Mouse (Mus musculus): ENCODE data around the gene Gm28047. TPM values are rescaled to one million over a fixed set of nuclear protein-coding genes. Genes with fewer than 3 reads are reported as not detected.
"Not testable (repeated sequence)": the region's sequence is repeated elsewhere in the genome, so short reads cannot be mapped to it uniquely, and the experiment has no call there.

Gm28047 gene
- polyA plus RNA-seq, 1 experiment from 2014 or later = not detected

DNA sequence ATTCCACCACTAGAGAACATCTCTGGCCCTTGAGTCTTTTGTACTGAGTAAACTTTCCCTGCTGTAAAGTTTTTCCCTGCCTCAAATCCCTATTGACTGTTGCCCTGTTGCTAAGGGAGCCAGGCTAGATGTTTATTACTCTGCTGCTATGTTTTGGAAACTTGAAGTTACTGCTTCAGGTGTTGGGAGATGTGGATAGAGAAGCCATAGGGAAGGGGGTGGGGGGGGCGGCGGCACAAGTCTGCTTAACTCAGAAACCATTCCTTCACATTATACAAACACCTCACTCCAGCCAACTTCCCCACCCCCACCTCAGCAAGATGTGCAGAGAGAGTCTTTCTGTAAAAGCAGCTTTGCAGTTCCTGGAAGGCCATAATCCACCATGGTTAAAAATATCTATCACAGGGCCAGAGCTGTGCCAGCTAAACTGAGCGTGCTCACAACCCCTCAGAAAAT is 33.1 kb upstream of the Gm28047 start:
- H3K4me2 ChIP-seq (replicated peaks) = no peak overlapping the region
- WGBS = 65% methylated on average over 3 of the region's 3 CpGs
- H3K27me3 ChIP-seq = no peaks in the 10 kb centered on the region
- H3K9me3 ChIP-seq (replicated peaks) = no peaks in the 10 kb centered on the region
- no peak for ATAC-seq (ENCODE audit: insufficient number of reproducible peaks, low FRiP score, low TSS enrichment, low read depth)
- H3K4me1 ChIP-seq = peaks cover 24% of the 10 kb centered on the region
- peak overlapping the region; percentile 93 for H3K27ac ChIP-seq (replicated peaks)
- H3K9ac ChIP-seq = no peak overlapping the region
- H3K36me3 ChIP-seq = peaks cover 23% of the 10 kb centered on the region
- H3K4me3 ChIP-seq (replicated peaks) = no peak overlapping the region

DNA sequence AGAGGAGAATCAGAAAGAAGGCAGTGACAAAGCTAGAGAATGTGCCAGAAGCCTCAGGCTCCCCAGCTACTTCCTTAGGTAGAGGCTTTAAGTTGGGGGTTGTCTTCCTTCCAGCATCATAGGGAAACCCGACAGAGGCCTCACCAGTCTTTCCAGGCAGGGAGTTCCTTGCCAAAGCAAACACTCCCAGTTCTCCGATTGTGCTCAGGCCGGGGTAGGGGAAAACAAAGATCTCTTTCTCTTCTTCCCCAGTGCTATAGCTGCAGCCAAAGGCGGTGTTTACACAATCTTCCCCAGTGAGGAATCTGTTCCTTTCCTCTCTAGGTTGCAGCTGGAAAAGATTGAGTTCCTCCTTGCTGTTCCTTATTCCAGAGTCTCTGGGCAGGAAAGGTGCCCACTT is 31.8 kb upstream of the Gm28047 start:
- Histone ChIP-seq H3K4me2 (replicated peaks) (no peak overlapping the region), H3K36me3 (peaks cover 12% of the 10 kb centered on the region), H3K27me3 (no peaks in the 10 kb centered on the region), H3K9ac (no peak overlapping the region), H3K4me3 (replicated peaks) (no peak overlapping the region), H3K27ac (replicated peaks) (peak overlapping the region; percentile 93), H3K9me3 (replicated peaks) (no peaks in the 10 kb centered on the region), H3K4me1 (peaks cover 24% of the 10 kb centered on the region)
- peak; percentile 89 for ATAC-seq (ENCODE audit: insufficient number of reproducible peaks, low FRiP score, low TSS enrichment, low read depth)
- 10% methylated on average over 4 of the region's 4 CpGs for WGBS

GRCm38 (mm10) chr15:102651928-102652660 is 27.2 kb upstream of the Gm28047 start:
- H3K9me3 ChIP-seq (replicated peaks); H3K4me3 ChIP-seq (replicated peaks); H3K36me3 ChIP-seq; H3K9ac ChIP-seq; H3K4me2 ChIP-seq (replicated peaks); H3K27ac ChIP-seq (replicated peaks); ATAC-seq (ENCODE audit: insufficient number of reproducible peaks, low FRiP score, low TSS enrichment, low read depth); H3K27me3 ChIP-seq: not testable (repeated sequence)
- peaks cover 13% of the 10 kb centered on the region for H3K4me1 ChIP-seq
- WGBS = 78% methylated on average over 9 of the region's 9 CpGs

DNA sequence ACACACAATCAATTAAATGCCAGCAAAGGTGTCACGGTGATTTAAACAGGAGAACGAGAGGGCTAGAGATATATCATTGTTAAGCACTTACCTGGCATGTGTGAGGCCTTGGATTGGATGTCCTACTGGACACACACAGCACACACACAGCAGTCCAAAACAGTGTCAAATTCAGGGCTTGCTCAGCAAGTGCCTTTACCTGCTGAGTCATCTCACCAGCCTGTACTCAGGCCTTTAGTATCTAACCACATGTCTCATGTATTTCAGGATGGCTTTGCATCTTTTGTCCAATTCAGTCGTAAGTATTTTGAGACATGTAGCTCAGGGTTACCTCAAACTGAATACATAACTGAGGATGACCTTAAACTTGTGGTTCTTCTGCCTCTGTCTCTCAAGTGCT is 26.2 kb upstream of the Gm28047 start:
- Histone ChIP-seq H3K9ac (no peak overlapping the region), H3K27me3 (no peaks in the 10 kb centered on the region), H3K27ac (replicated peaks) (no peak overlapping the region), H3K9me3 (replicated peaks) (no peaks in the 10 kb centered on the region), H3K4me3 (replicated peaks) (no peak overlapping the region), H3K4me1 (peaks cover 4% of the 10 kb centered on the region), H3K4me2 (replicated peaks) (no peak overlapping the region), H3K36me3 (no peaks in the 10 kb centered on the region)
- no peak for ATAC-seq (ENCODE audit: insufficient number of reproducible peaks, low FRiP score, low TSS enrichment, low read depth)
- 73% methylated on average over 3 of the region's 3 CpGs for WGBS

DNA sequence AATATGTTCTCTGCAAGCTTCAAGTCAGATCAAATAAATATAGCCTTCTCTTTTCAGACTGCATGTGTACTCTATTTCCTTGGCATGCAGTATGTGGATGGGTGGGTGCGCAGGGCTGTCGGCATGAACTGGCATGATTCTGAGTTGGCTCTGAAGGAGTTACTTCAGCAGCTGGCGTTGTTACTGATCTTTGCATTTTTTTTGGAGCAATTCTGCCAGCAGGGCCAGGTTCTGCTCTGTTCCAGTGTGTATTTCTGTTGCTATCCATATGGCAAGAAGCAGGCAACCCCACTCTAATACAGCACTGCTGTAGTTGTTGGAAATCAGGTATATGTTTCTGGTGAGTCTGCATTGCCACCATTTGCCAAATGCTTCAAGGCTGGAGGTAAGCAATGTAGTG is 10.9 kb upstream of the Gm28047 start:
- Histone ChIP-seq H3K4me1 (peaks cover 9% of the 10 kb centered on the region), H3K36me3 (no peaks in the 10 kb centered on the region), H3K9me3 (replicated peaks) (no peaks in the 10 kb centered on the region), H3K9ac (no peak overlapping the region), H3K27ac (replicated peaks) (peak overlapping the region; percentile 44), H3K4me3 (replicated peaks) (no peak overlapping the region), H3K27me3 (no peaks in the 10 kb centered on the region), H3K4me2 (replicated peaks) (no peak overlapping the region)
- WGBS = 48% methylated on average over 3 of the region's 3 CpGs
- ATAC-seq (ENCODE audit: insufficient number of reproducible peaks, low FRiP score, low TSS enrichment, low read depth) = 0 out of 2 replicates have a peak, but pooled peaks have one; percentile 43

- Histone ChIP-seq H3K4me2 (replicated peaks) (no peak overlapping the region), H3K27me3 (no peaks in the 10 kb centered on the region), H3K36me3 (no peaks in the 10 kb centered on the region), H3K4me3 (replicated peaks) (no peak overlapping the region), H3K27ac (replicated peaks) (no peak overlapping the region), H3K4me1 (peaks cover 9% of the 10 kb centered on the region), H3K9me3 (replicated peaks) (no peaks in the 10 kb centered on the region), H3K9ac (no peak overlapping the region)
- WGBS = 92% methylated on average over 8 of the region's 8 CpGs
- no peak for ATAC-seq (ENCODE audit: insufficient number of reproducible peaks, low FRiP score, low TSS enrichment, low read depth)
Observed at GRCm38 (mm10) chr15:102634684-102635083, 9.8 kb upstream of the Gm28047 start.

GRCm38 (mm10) chr15:102625687-102626055 is 804 bp upstream of the Gm28047 start:
- WGBS = under 1% methylated on average over 18 of the region's 18 CpGs
- peak; percentile 0; the same call in 1 of the 2 replicates for ATAC-seq (ENCODE audit: insufficient number of reproducible peaks, low FRiP score, low TSS enrichment, low read depth)

DNA sequence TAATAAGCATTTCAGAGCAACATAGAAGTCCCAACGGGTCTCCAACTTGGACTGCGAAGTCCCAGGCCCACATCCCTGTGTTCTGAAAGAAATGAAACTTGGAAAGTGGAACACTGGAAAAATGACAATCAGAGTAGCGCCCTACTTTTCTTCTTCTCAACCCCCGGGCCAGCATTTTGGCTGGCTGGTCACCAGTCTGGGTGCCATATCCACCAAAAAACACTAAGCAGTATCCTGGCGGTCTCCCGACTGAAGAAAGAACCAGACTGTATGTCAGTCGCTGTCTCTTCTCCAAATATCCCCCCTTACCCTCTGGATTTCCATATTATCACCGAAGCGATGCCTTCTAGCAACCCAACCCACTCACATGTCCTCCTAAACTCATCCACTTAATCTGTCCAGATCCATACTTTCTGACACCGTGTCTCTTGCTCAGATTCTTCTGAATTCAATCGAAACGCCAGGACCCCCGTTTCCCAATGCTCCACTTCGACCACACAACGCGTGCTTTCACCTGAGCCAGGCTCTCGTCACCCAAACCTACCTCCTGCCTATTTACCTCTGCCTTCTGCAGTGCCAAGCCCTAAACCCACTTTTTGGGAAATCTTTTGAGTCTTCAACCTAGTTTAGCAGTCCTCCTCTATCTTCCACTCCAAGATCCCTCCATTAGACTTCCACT is 437 bp downstream of the Gm28047 start:
- Histone ChIP-seq H3K4me1 (peaks cover 21% of the 10 kb centered on the region), H3K27ac (replicated peaks) (peak overlapping the region; percentile 100), H3K27me3 (no peaks in the 10 kb centered on the region), H3K4me3 (replicated peaks) (peak overlapping the region; percentile 78), H3K9me3 (replicated peaks) (no peaks in the 10 kb centered on the region), H3K9ac (peak overlapping the region; percentile 79), H3K36me3 (no peaks in the 10 kb centered on the region), H3K4me2 (replicated peaks) (peak overlapping the region; percentile 85)
- ATAC-seq (ENCODE audit: insufficient number of reproducible peaks, low FRiP score, low TSS enrichment, low read depth) = no peak
- 2% methylated on average over 17 of the region's 17 CpGs for WGBS

More at GRCm38 (mm10) chr15:102625687-102626055, 804 bp upstream of the Gm28047 start:
- H3K4me2 ChIP-seq (replicated peaks) = peak overlapping the region; percentile 85
- peaks cover 21% of the 10 kb centered on the region for H3K4me1 ChIP-seq
- H3K9ac ChIP-seq = peak overlapping the region; percentile 79
- no peaks in the 10 kb centered on the region for H3K9me3 ChIP-seq (replicated peaks)
- H3K36me3 ChIP-seq = no peaks in the 10 kb centered on the region
- H3K4me3 ChIP-seq (replicated peaks) = peak overlapping the region; percentile 78
- no peaks in the 10 kb centered on the region for H3K27me3 ChIP-seq
- peak overlapping the region; percentile 100 for H3K27ac ChIP-seq (replicated peaks)

DNA sequence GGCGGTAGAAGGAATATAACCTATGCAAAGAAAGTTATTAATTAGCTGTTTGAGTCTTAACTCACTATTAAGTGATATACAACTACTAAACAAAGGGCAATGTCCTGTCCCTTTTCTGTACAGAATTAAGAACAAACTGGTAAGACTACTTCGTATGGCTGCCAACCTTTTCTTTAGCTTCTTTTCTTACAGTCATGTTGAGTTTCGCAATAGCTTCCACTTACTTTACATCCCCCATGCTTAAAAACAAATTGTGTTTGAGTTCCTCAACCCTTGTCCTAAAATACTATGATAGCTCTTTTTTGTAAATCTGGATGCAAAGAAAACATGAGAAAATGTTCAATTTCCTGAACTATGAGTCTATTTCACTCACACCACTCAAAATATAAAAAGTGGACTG is 1.7 kb downstream of the Gm28047 start:
- Histone ChIP-seq H3K4me1 (peaks cover 21% of the 10 kb centered on the region), H3K4me3 (replicated peaks) (no peak overlapping the region), H3K27ac (replicated peaks) (no peak overlapping the region; the same call in 1 of the 2 replicates), H3K9ac (no peak overlapping the region), H3K36me3 (no peaks in the 10 kb centered on the region), H3K27me3 (no peaks in the 10 kb centered on the region), H3K4me2 (replicated peaks) (peak overlapping the region; percentile 21), H3K9me3 (replicated peaks) (no peaks in the 10 kb centered on the region)
- 78% methylated on average over 3 of the region's 3 CpGs for WGBS
- no peak for ATAC-seq (ENCODE audit: insufficient number of reproducible peaks, low FRiP score, low TSS enrichment, low read depth)

GRCm38 (mm10) chr15:102622536-102622935 is 2.3 kb downstream of the Gm28047 start:
- ATAC-seq (ENCODE audit: insufficient number of reproducible peaks, low FRiP score, low TSS enrichment, low read depth) = no peak
- H3K27me3 ChIP-seq = no peaks in the 10 kb centered on the region
- H3K4me1 ChIP-seq = peaks cover 21% of the 10 kb centered on the region
- H3K9ac ChIP-seq = no peak overlapping the region
- H3K36me3 ChIP-seq = no peaks in the 10 kb centered on the region
- no peak overlapping the region for H3K4me2 ChIP-seq (replicated peaks)
- H3K9me3 ChIP-seq (replicated peaks) = no peaks in the 10 kb centered on the region
- H3K27ac ChIP-seq (replicated peaks) = no peak overlapping the region
- no peak overlapping the region for H3K4me3 ChIP-seq (replicated peaks)

- Histone ChIP-seq H3K4me2 (replicated peaks) (no peak overlapping the region), H3K9me3 (replicated peaks) (no peaks in the 10 kb centered on the region), H3K27me3 (no peaks in the 10 kb centered on the region), H3K27ac (replicated peaks) (no peak overlapping the region), H3K4me3 (replicated peaks) (no peak overlapping the region), H3K4me1 (peaks cover 17% of the 10 kb centered on the region), H3K36me3 (no peaks in the 10 kb centered on the region), H3K9ac (no peak overlapping the region)
- 66% methylated on average over 1 of the region's 1 CpGs for WGBS
- ATAC-seq (ENCODE audit: insufficient number of reproducible peaks, low FRiP score, low TSS enrichment, low read depth) = no peak
Observed at GRCm38 (mm10) chr15:102620765-102621164, 4.1 kb downstream of the Gm28047 start.
